Mouse (Mus musculus) macrophage (primary cell): ENCODE measurements around the gene Ifi208. TPM values are rescaled to one million over a fixed set of nuclear protein-coding genes. Genes with fewer than 3 reads are reported as not detected.

Experiments used
- H3K27ac ChIP-seq: fragments of 350-480 bp; formaldehyde crosslinking; 2 replicates; pipeline ENCODE4 v1.9.0; 2021
- H3K36me3 ChIP-seq: fragments of 350-480 bp; formaldehyde crosslinking; 2 replicates; pipeline ENCODE4 v1.9.0; 2021; ENCODE audit errors: inconsistent target
- H3K4me3 ChIP-seq: fragments of 350-480 bp; formaldehyde crosslinking; 2 replicates; pipeline ENCODE4 v1.9.0; 2021; ENCODE audit errors: inconsistent target
- H3K79me2 ChIP-seq: fragments of 350-480 bp; formaldehyde crosslinking; 2 replicates; pipeline ENCODE4 v1.9.0; 2021; ENCODE audit errors: inconsistent target
- WGBS: methylation state at CpG from one replicate; pipeline ENCODE4 v1.1.7; 2026; ENCODE audit warnings: inconsistent platforms; ENCODE audit not compliant: missing documents; 5-methylcytosine and 5-hydroxymethylcytosine counted together
- polyA plus RNA-seq: library from polyadenylated mRNA; stranded (reverse); fragments of 250-400 nt; gene quantifications from 3 replicates; pipeline ENCODE4 v1.2.4, GENCODE M21; 2018; ENCODE audit warnings: inconsistent platforms

Ifi208 gene
- polyA plus RNA-seq, 1 experiment from 2014 or later: 8.7 TPM

GRCm38 (mm10) chr1:173742262-173742661 is 68.8 kb downstream of the Ifi208 start:
- H3K4me3 ChIP-seq: no peak overlapping the region
- H3K27ac ChIP-seq: peak overlapping the region; percentile 99
- H3K36me3 ChIP-seq: peaks cover 9% of the 10 kb centered on the region
- peaks cover 74% of the 10 kb centered on the region for H3K79me2 ChIP-seq
- 27% methylated on average over 1 of the region's 1 CpGs for WGBS

Other genes with a start within 250 kb of the Ifi208 start
- gene Ifi206, start 182.6 kb upstream of the Ifi208 start, polyA plus RNA-seq: 25.2 to 49.7 TPM (median 27.2 TPM) in 3 replicates
- gene Ifi214, start 137.7 kb upstream of the Ifi208 start, polyA plus RNA-seq: 0.47 to 1.00 TPM (median 0.48 TPM) in 3 replicates
- gene Ifi213, start 74.4 kb upstream of the Ifi208 start, polyA plus RNA-seq: 21.9 to 62.9 TPM (median 23.1 TPM) in 3 replicates
- 40.5 to 141 TPM (median 69.4 TPM) in 3 replicates for gene Ifi209, start 42.8 kb upstream of the Ifi208 start, polyA plus RNA-seq
- 254 to 634 TPM (median 365 TPM) in 3 replicates for gene Ifi207, start 68.1 kb downstream of the Ifi208 start, polyA plus RNA-seq
- gene Ifi204, start 93.3 kb downstream of the Ifi208 start, polyA plus RNA-seq: 326 to 690 TPM (median 497 TPM) in 3 replicates
- gene Ifi211, start 239.4 kb downstream of the Ifi208 start, polyA plus RNA-seq: 272 to 390 TPM (median 361 TPM) in 3 replicates